Mouse (Mus musculus): ENCODE measurements around the gene Ly6g.
A peak's percentile ranks its signal among the peaks of the same experiment; 100 is the strongest.
"Not testable (repeated sequence)": the region's sequence is repeated elsewhere in the genome, so short reads cannot be mapped to it uniquely, and the experiment has no call there.

The Ly6g gene

GRCm38 (mm10) chr15:75154940-75155339 lies at the start of gene Ly6g:
Ly6g (plus strand) TSS chr15:75155240.
- no peak for DNase-seq (ENCODE audit: extremely low read depth, insufficient read length, low spot score)

GRCm38 (mm10) chr15:75110424-75110823 lies 44.6 kb upstream of the Ly6g start:
- DNase-seq (ENCODE audit: extremely low read depth, insufficient read length, low spot score), result not testable (repeated sequence)

GRCm38 (mm10) chr15:75111861-75112630 lies 43.0 kb upstream of the Ly6g start, which contains the start of gene Ly6c2:
Ly6c2 (minus strand) TSS chr15:75111970.
- DNase-seq (ENCODE audit: extremely low read depth, insufficient read length, low spot score), result not testable (repeated sequence)

GRCm38 (mm10) chr15:75116525-75116924 lies 38.5 kb upstream of the Ly6g start:
- no peak for DNase-seq (ENCODE audit: extremely low read depth, insufficient read length, low spot score)

- not testable (repeated sequence) for DNase-seq (ENCODE audit: extremely low read depth, insufficient read length, low spot score)
Measured at GRCm38 (mm10) chr15:75117481-75117880, 37.6 kb upstream of the Ly6g start.

GRCm38 (mm10) chr15:75118742-75119141 lies 36.3 kb upstream of the Ly6g start:
- not testable (repeated sequence) for DNase-seq (ENCODE audit: extremely low read depth, insufficient read length, low spot score)

GRCm38 (mm10) chr15:75120066-75120465 lies 35.0 kb upstream of the Ly6g start:
- peak; percentile 16 for DNase-seq (ENCODE audit: extremely low read depth, insufficient read length, low spot score)

GRCm38 (mm10) chr15:75132346-75132745 lies 22.7 kb upstream of the Ly6g start:
- DNase-seq (ENCODE audit: extremely low read depth, insufficient read length, low spot score), result not testable (repeated sequence)

- not testable (repeated sequence) for DNase-seq (ENCODE audit: extremely low read depth, insufficient read length, low spot score)
Measured at GRCm38 (mm10) chr15:75135090-75135783, 19.8 kb upstream of the Ly6g start.

- DNase-seq (ENCODE audit: extremely low read depth, insufficient read length, low spot score), result not testable (repeated sequence)
Measured at GRCm38 (mm10) chr15:75137739-75138138, 17.3 kb upstream of the Ly6g start.

GRCm38 (mm10) chr15:75141812-75142360 lies 13.2 kb upstream of the Ly6g start:
- DNase-seq (ENCODE audit: extremely low read depth, insufficient read length, low spot score), result not testable (repeated sequence)

- no peak for DNase-seq (ENCODE audit: extremely low read depth, insufficient read length, low spot score)
Measured at GRCm38 (mm10) chr15:75143735-75144134, 11.3 kb upstream of the Ly6g start.

- DNase-seq (ENCODE audit: extremely low read depth, insufficient read length, low spot score), result no peak
Measured at GRCm38 (mm10) chr15:75153087-75153486, 2.0 kb upstream of the Ly6g start.

- no peak for DNase-seq (ENCODE audit: extremely low read depth, insufficient read length, low spot score)
Measured at GRCm38 (mm10) chr15:75157646-75158045, 2.6 kb downstream of the Ly6g start.

- no peak for DNase-seq (ENCODE audit: extremely low read depth, insufficient read length, low spot score)
Measured at GRCm38 (mm10) chr15:75175506-75175905, 20.5 kb downstream of the Ly6g start.

GRCm38 (mm10) chr15:75186291-75186690 lies 31.3 kb downstream of the Ly6g start:
- no peak for DNase-seq (ENCODE audit: extremely low read depth, insufficient read length, low spot score)

- DNase-seq (ENCODE audit: extremely low read depth, insufficient read length, low spot score), result peak; percentile 12
Measured at GRCm38 (mm10) chr15:75189116-75189515, 34.1 kb downstream of the Ly6g start.

- not testable (repeated sequence) for DNase-seq (ENCODE audit: extremely low read depth, insufficient read length, low spot score)
Measured at GRCm38 (mm10) chr15:75190560-75190959, 35.5 kb downstream of the Ly6g start.
